Mouse (Mus musculus) Patski (cell line): ENCODE results near the gene Gm20431. TPM values are rescaled to one million over a fixed set of nuclear protein-coding genes. Genes with fewer than 3 reads are reported as not detected.

ENCODE experiments used
- ATAC-seq: fragments of 100-300 bp; one replicate; pipeline ENCODE4 v1.8.0; 2021
- CTCF ChIA-PET: fragments of 350-600 bp; sonication (Branson Sonifier 250); formaldehyde crosslinking; loops from one replicate; lab custom pipeline; 2022; ENCODE audit warnings: inconsistent platforms; lab: Charles Lee
- POLR2A ChIA-PET: fragments of 350-600 bp; sonication (Branson Sonifier 250); formaldehyde crosslinking; loops from one replicate; lab custom pipeline; 2022; ENCODE audit warnings: antibody characterized with exemption, inconsistent platforms; lab: Charles Lee
- DNase-seq: peaks from one replicate; pipeline ENCODE4 v3.0.0-alpha.2; 2011; ENCODE audit warnings: low read depth, low spot score
- H3K27me3 ChIP-seq: fragments of 371-371 bp; one replicate; pipeline ENCODE4 v1.5.1; 2021
- CTCF ChIP-seq: fragments of 100-300 bp; IDR thresholded peaks from one replicate; pipeline ENCODE4 v1.5.1; 2021
- in situ Hi-C: fragments of 300-500 bp; cut with MboI; formaldehyde crosslinking; loops from 3 replicates; pipeline ENCODE4 v1.11.1; 2018; ENCODE audit warnings: low pct_unique_long_range_greater_than_20kb, mixed read lengths
- polyA plus RNA-seq: library from polyadenylated mRNA; unstranded; gene quantifications from one replicate; pipeline ENCODE4 v1.2.3, GENCODE M21; 2021

The Gm20431 gene
- polyA plus RNA-seq, 1 experiment from 2014 or later, result 0.95 TPM

- DNase-seq (no peak), ATAC-seq (no peak)
- ChIA-PET CTCF (no interaction called here), POLR2A (no interaction called here)
- no peak for TF ChIP-seq CTCF
- H3K27me3 ChIP-seq, result no peaks in the 10 kb centered on the region
- in situ Hi-C loops, result no loop called here
Observed at GRCm38 (mm10) chr2:167583161-167583952, 77.9 kb downstream of the Gm20431 start.

GRCm38 (mm10) chr2:167578521-167578920, 82.8 kb downstream of the Gm20431 start:
- no peak for TF ChIP-seq CTCF
- ATAC-seq (no peak), DNase-seq (no peak)
- in situ Hi-C loops, result no loop called here
- H3K27me3 ChIP-seq, result no peaks in the 10 kb centered on the region
- POLR2A ChIA-PET, result no interaction called here
- CTCF ChIA-PET, result no interaction called here

- no peaks in the 10 kb centered on the region for H3K27me3 ChIP-seq
- in situ Hi-C loops, result no loop called here
- no peak for TF ChIP-seq CTCF
- ChIA-PET CTCF (interaction anchor here (1.6 kb wide), 1 partner anchor 9 kb away, joined by 4 read pairs; no protein-coding TSS in a partner anchor), POLR2A (no interaction called here)
- DNase-seq (no peak), ATAC-seq (no peak)
Observed at GRCm38 (mm10) chr2:167577186-167577785, 84.0 kb downstream of the Gm20431 start.

GRCm38 (mm10) chr2:167576121-167576620, 85.1 kb downstream of the Gm20431 start:
- TF ChIP-seq CTCF, result no peak
- H3K27me3 ChIP-seq, result no peaks in the 10 kb centered on the region
- in situ Hi-C loops, result no loop called here
- DNase-seq, result no peak
- ChIA-PET POLR2A (no interaction called here), CTCF (interaction anchor here (1.8 kb wide), 1 partner anchor 29 kb away, joined by 6 read pairs; no protein-coding TSS in a partner anchor)
- no peak for ATAC-seq

- ATAC-seq (no peak), DNase-seq (no peak)
- no peaks in the 10 kb centered on the region for H3K27me3 ChIP-seq
- POLR2A ChIA-PET, result interaction anchor here (1.5 kb wide), 1 partner anchor 14 kb away, joined by 3 read pairs; no protein-coding TSS in a partner anchor
- in situ Hi-C loops, result no loop called here
- CTCF ChIA-PET, result interaction anchor here (1.3 to 1.8 kb wide), 2 partner anchors 11 to 30 kb away, joined by 4 to 6 read pairs; no protein-coding TSS in a partner anchor
- no peak for TF ChIP-seq CTCF
Observed at GRCm38 (mm10) chr2:167575581-167575980, 85.7 kb downstream of the Gm20431 start.

GRCm38 (mm10) chr2:167574814-167575213, 86.5 kb downstream of the Gm20431 start:
- CTCF ChIA-PET, result interaction anchor here (1.3 to 1.8 kb wide), 2 partner anchors 12 to 31 kb away, joined by 4 to 6 read pairs; no protein-coding TSS in a partner anchor
- peak; percentile 91 for DNase-seq
- TF ChIP-seq CTCF, result no peak
- no peaks in the 10 kb centered on the region for H3K27me3 ChIP-seq
- POLR2A ChIA-PET, result interaction anchor here (1.5 kb wide), 1 partner anchor 14 kb away, joined by 3 read pairs; no protein-coding TSS in a partner anchor
- ATAC-seq, result peak; percentile 73
- in situ Hi-C loops, result no loop called here

GRCm38 (mm10) chr2:167571442-167572220, 89.7 kb downstream of the Gm20431 start:
- ChIA-PET POLR2A (no interaction called here), CTCF (interaction anchor here (1.1 kb wide), 1 partner anchor 29 kb away, joined by 3 read pairs; no protein-coding TSS in a partner anchor)
- ATAC-seq (no peak), DNase-seq (no peak)
- no peaks in the 10 kb centered on the region for H3K27me3 ChIP-seq
- in situ Hi-C loops, result no loop called here
- no peak for TF ChIP-seq CTCF

GRCm38 (mm10) chr2:167570815-167571214, 90.5 kb downstream of the Gm20431 start:
- ChIA-PET POLR2A (interaction anchor here (0.9 kb wide), 1 partner anchor 9 kb away, joined by 3 read pairs; no protein-coding TSS in a partner anchor), CTCF (interaction anchor here (1.1 kb wide), 1 partner anchor 30 kb away, joined by 3 read pairs; no protein-coding TSS in a partner anchor)
- ATAC-seq, result no peak
- no peak for DNase-seq
- H3K27me3 ChIP-seq, result no peaks in the 10 kb centered on the region
- no peak for TF ChIP-seq CTCF
- in situ Hi-C loops, result no loop called here

- in situ Hi-C loops, result no loop called here
- TF ChIP-seq CTCF, result no peak
- CTCF ChIA-PET, result interaction anchor here (1.1 kb wide), 1 partner anchor 30 kb away, joined by 3 read pairs; no protein-coding TSS in a partner anchor
- H3K27me3 ChIP-seq, result no peaks in the 10 kb centered on the region
- DNase-seq (peak; percentile 84), ATAC-seq (peak; percentile 37)
- POLR2A ChIA-PET, result interaction anchor here (0.9 kb wide), 1 partner anchor 9 kb away, joined by 3 read pairs; no protein-coding TSS in a partner anchor
Observed at GRCm38 (mm10) chr2:167569934-167570651, 91.2 kb downstream of the Gm20431 start.
